Mouse (Mus musculus) midbrain, embryonic 14.5 days (tissue): ENCODE data around the gene Magi1. TPM values are rescaled to one million over a fixed set of nuclear protein-coding genes. Genes with fewer than 3 reads are reported as not detected.

ENCODE experiments used
- ATAC-seq: fragments of 200-750 bp; cut with Nextera tagmentation; 2 replicates; pipeline ENCODE4 v1.8.0; 2017; ENCODE audit warnings: moderate number of reproducible peaks, moderate library complexity; ENCODE audit not compliant: low FRiP score, low TSS enrichment
- DNase-seq: peaks from one replicate; pipeline ENCODE4 v3.0.0-alpha.2; 2015
- H3K27ac ChIP-seq: fragments of 300-500 bp; sonication (generic); replicated peaks from 2 replicates; pipeline ENCODE4 v1.5.1; 2014; ENCODE audit warnings: mild to moderate bottlenecking, low read depth, low read length, moderate library complexity
- H3K27me3 ChIP-seq: fragments of 300-500 bp; sonication (generic); 2 replicates; pipeline ENCODE4 v1.6.1; 2014; ENCODE audit warnings: low read length, control low read depth, mixed read lengths; ENCODE audit not compliant: control insufficient read depth, insufficient read depth
- H3K36me3 ChIP-seq: fragments of 300-500 bp; sonication (generic); 2 replicates; pipeline ENCODE4 v1.6.1; 2014; ENCODE audit warnings: low read length, control low read depth; ENCODE audit not compliant: control insufficient read depth, insufficient read depth
- H3K4me1 ChIP-seq: fragments of 300-500 bp; sonication (generic); 2 replicates; pipeline ENCODE4 v1.6.1; 2014; ENCODE audit warnings: mild to moderate bottlenecking, antibody characterized with exemption, low read length, control low read depth; ENCODE audit not compliant: control insufficient read depth, insufficient read depth
- H3K4me2 ChIP-seq: fragments of 300-500 bp; sonication (generic); 2 replicates; pipeline ENCODE4 v1.6.1; 2014; ENCODE audit warnings: mild to moderate bottlenecking, low read length, moderate library complexity
- H3K4me3 ChIP-seq: fragments of 300-500 bp; sonication (generic); replicated peaks from 2 replicates; pipeline ENCODE4 v1.5.1; 2014; ENCODE audit warnings: low read depth, low read length
- H3K9ac ChIP-seq: fragments of 300-500 bp; sonication (generic); replicated peaks from 2 replicates; pipeline ENCODE4 v1.6.1; 2014; ENCODE audit warnings: mild to moderate bottlenecking, low read length, moderate library complexity
- H3K9me3 ChIP-seq: fragments of 300-500 bp; sonication (generic); 2 replicates; pipeline ENCODE4 v1.6.1; 2016; ENCODE audit warnings: low read length, control low read depth, mixed read lengths; ENCODE audit not compliant: control insufficient read depth
- WGBS: fragments of 180-500 bp; shearing (Covaris S2); extraction: QIAGEN DNeasy Blood & Tissue Kit; methylation state at CpG from one replicate; pipeline ENCODE4 v1.1.7; 2014; 5-methylcytosine and 5-hydroxymethylcytosine counted together
- polyA plus RNA-seq: library from polyadenylated mRNA; unstranded; fragments of >200 nt; fragmentation: Nextera tagmentation; extraction: Ambion mirVana; gene quantifications from 2 replicates; pipeline ENCODE4 v1.2.1, GENCODE M21; 2014

Magi1 gene
- polyA plus RNA-seq, 1 experiment from 2014 or later = 34.9 TPM

- no peaks in the 10 kb centered on the region for H3K36me3 ChIP-seq
- no peak overlapping the region for H3K4me3 ChIP-seq
- no peaks in the 10 kb centered on the region for H3K27me3 ChIP-seq
- H3K4me1 ChIP-seq = peaks cover 12% of the 10 kb centered on the region
- H3K9me3 ChIP-seq = 0 out of 2 replicates have a peak, but pooled peaks cover 5% of the 10 kb centered on the region
- DNase-seq (no peak), ATAC-seq (no peak)
- 89% methylated on average over 2 of the region's 2 CpGs for WGBS
- H3K9ac ChIP-seq = no peak overlapping the region
- H3K27ac ChIP-seq = no peak overlapping the region
- no peak overlapping the region for H3K4me2 ChIP-seq
These were observed 2.8 kb upstream of the Magi1 start for GRCm38 (mm10) chr6:94286555-94286954.

GRCm38 (mm10) chr6:94284089-94284825, 540 bp upstream of the Magi1 start:
- no peak overlapping the region for H3K27ac ChIP-seq
- ATAC-seq (peak; percentile 63), DNase-seq (no peak)
- H3K4me1 ChIP-seq = peaks cover 17% of the 10 kb centered on the region
- H3K4me3 ChIP-seq = peak overlapping the region; percentile 70
- WGBS = under 1% methylated on average over 44 of the region's 44 CpGs
- H3K9me3 ChIP-seq = 0 out of 2 replicates have a peak, but pooled peaks cover 5% of the 10 kb centered on the region
- H3K36me3 ChIP-seq = no peaks in the 10 kb centered on the region
- H3K27me3 ChIP-seq = no peaks in the 10 kb centered on the region
- H3K4me2 ChIP-seq = peak overlapping the region; percentile 96
- peak overlapping the region; percentile 30 for H3K9ac ChIP-seq

GRCm38 (mm10) chr6:94282301-94283241, 1.1 kb downstream of the Magi1 start:
- Histone ChIP-seq H3K4me2 (peak overlapping the region; percentile 96), H3K4me3 (peak overlapping the region; percentile 70), H3K4me1 (peaks cover 17% of the 10 kb centered on the region), H3K27me3 (no peaks in the 10 kb centered on the region), H3K27ac (peak overlapping the region; percentile 89), H3K9me3 (no peaks in the 10 kb centered on the region), H3K9ac (peak overlapping the region; percentile 66), H3K36me3 (no peaks in the 10 kb centered on the region)
- whole genome bisulfite sequencing = under 1% methylated on average over 55 of the region's 55 CpGs
- 0 out of 2 replicates have a peak, but pooled peaks have one; percentile 12 for ATAC-seq
- peak; percentile 57 for DNase-seq

- H3K4me1 ChIP-seq = peaks cover 17% of the 10 kb centered on the region
- 5% methylated on average over 17 of the region's 17 CpGs for WGBS
- H3K27me3 ChIP-seq = no peaks in the 10 kb centered on the region
- peak; percentile 34 for DNase-seq
- H3K4me2 ChIP-seq = peak overlapping the region; percentile 96
- no peak overlapping the region; the same call in 1 of the 2 replicates for H3K9ac ChIP-seq
- H3K9me3 ChIP-seq = no peaks in the 10 kb centered on the region
- no peaks in the 10 kb centered on the region for H3K36me3 ChIP-seq
- H3K4me3 ChIP-seq = peak overlapping the region; percentile 70
- ATAC-seq = no peak
- no peak overlapping the region for H3K27ac ChIP-seq
These were observed 2.0 kb downstream of the Magi1 start for GRCm38 (mm10) chr6:94281606-94282280.

GRCm38 (mm10) chr6:94273941-94274340, 9.8 kb downstream of the Magi1 start:
- Histone ChIP-seq H3K4me2 (no peak overlapping the region), H3K36me3 (no peaks in the 10 kb centered on the region), H3K9me3 (no peaks in the 10 kb centered on the region), H3K27me3 (no peaks in the 10 kb centered on the region), H3K9ac (no peak overlapping the region), H3K4me1 (no peaks in the 10 kb centered on the region), H3K27ac (no peak overlapping the region), H3K4me3 (no peak overlapping the region)
- ATAC-seq = no peak
- DNase-seq = no peak
- WGBS = 93% methylated on average over 3 of the region's 3 CpGs

GRCm38 (mm10) chr6:94270001-94270400, 13.7 kb downstream of the Magi1 start:
- Histone ChIP-seq H3K4me3 (no peak overlapping the region), H3K9me3 (no peaks in the 10 kb centered on the region), H3K36me3 (no peaks in the 10 kb centered on the region), H3K4me2 (no peak overlapping the region), H3K27me3 (no peaks in the 10 kb centered on the region), H3K4me1 (no peaks in the 10 kb centered on the region; the same call in 1 of the 2 replicates), H3K9ac (no peak overlapping the region), H3K27ac (no peak overlapping the region)
- WGBS = 80% methylated on average over 5 of the region's 5 CpGs
- no peak for DNase-seq
- ATAC-seq = no peak

GRCm38 (mm10) chr6:94269174-94269573, 14.5 kb downstream of the Magi1 start:
- H3K36me3 ChIP-seq = no peaks in the 10 kb centered on the region
- ATAC-seq (no peak), DNase-seq (no peak)
- no peaks in the 10 kb centered on the region; the same call in 1 of the 2 replicates for H3K4me1 ChIP-seq
- no peaks in the 10 kb centered on the region for H3K27me3 ChIP-seq
- H3K9me3 ChIP-seq = no peaks in the 10 kb centered on the region
- 89% methylated on average over 4 of the region's 4 CpGs for WGBS
- no peak overlapping the region for H3K9ac ChIP-seq
- no peak overlapping the region for H3K27ac ChIP-seq
- H3K4me2 ChIP-seq = no peak overlapping the region
- H3K4me3 ChIP-seq = no peak overlapping the region

- Histone ChIP-seq H3K4me3 (no peak overlapping the region), H3K9me3 (no peaks in the 10 kb centered on the region), H3K9ac (no peak overlapping the region), H3K27ac (no peak overlapping the region), H3K36me3 (no peaks in the 10 kb centered on the region), H3K4me2 (no peak overlapping the region), H3K27me3 (no peaks in the 10 kb centered on the region), H3K4me1 (no peaks in the 10 kb centered on the region; the same call in 1 of the 2 replicates)
- no peak for ATAC-seq
- DNase-seq = no peak
- 51% methylated on average over 3 of the region's 3 CpGs for WGBS
These were observed 18.3 kb downstream of the Magi1 start for GRCm38 (mm10) chr6:94265244-94265935.
